Mouse (Mus musculus): ENCODE results near the gene Capn7. TPM values are rescaled to one million over a fixed set of nuclear protein-coding genes. Genes with fewer than 3 reads are reported as not detected.
A peak's percentile ranks its signal among the peaks of the same experiment; 100 is the strongest.

The Capn7 gene
- total RNA-seq (2021), result 10 to 100 TPM; 31.9 to 37.1 TPM
- long read RNA-seq, experiment 1, full-length matches to known transcripts, result 26 of 39 reads
- long read RNA-seq, experiment 1, partial matches to known transcripts, result 2 of 39 reads
- long read RNA-seq, experiment 1, other reads (novel, unspliced or antisense), result 11 of 39 reads
- long read RNA-seq, experiment 2, full-length matches to known transcripts, result 34 of 55 reads
- long read RNA-seq, experiment 2, partial matches to known transcripts, result 5 of 55 reads
- long read RNA-seq, experiment 2, other reads (novel, unspliced or antisense), result 16 of 55 reads

DNA sequence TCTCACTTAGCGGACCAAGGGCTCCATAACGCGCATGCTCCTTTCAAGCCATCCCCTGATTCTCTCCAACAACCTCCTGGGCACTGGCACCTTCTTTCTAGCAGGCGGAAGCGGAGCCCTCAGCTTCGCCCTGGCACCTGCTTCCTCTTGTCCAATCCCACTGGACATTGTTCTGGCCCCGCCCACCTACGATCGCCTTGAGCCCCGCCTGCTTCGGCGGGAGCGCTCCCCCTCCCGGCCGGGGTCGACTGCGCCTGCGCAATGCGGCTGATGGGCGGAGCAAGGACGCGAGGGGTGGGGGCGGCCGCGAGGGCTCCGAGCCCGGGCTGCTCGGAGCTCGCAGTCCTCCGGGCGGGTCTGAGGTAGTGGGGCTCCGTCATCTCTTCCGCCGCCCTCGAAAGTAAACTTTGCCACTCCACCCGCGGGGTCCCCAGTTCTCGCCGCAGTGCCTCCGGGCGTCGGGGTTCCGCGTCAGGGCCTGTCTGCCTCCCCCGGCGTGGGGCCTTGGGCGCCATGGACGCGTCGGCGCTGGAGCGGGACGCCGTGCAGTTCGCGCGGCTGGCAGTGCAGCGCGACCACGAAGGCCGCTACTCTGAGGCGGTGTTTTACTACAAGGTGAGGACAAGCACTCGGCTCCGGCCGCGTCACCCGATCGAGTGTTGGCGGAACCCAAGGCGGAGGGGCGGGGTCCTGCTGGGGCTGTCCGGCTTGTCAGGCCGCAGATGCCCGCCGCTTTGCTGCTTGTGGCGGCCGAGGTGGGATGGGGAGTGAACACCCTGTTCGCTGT is at the start of gene Capn7:
TSS of gene Capn7 (plus strand) at position 270 of the 787 bp plus-strand sequence.
- DNase-seq (ENCODE audit: low spot score in 2 of 2), result peak; percentile 100

DNA sequence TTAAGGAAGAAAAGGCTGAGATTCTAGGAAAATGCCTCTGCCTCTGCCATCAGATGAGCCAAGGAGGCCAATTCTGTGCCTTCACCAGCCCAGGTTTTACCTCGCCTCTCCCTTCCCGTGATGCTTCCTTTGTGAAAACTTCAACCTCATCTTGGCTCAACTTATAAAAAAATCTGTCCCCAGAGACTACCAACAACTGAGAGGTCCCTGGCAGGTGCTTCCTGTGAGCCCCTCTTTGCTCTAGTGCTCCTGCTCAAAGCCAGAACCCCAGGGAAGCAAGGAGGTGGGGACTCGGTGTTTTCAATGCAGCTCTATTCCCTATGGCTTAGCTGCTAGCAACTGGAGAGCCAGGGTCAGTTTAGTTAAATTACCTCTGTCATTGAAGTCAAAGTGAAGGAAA is 23.2 kb upstream of the Capn7 start:
- DNase-seq (ENCODE audit: low spot score in 2 of 2), result no peak

DNA sequence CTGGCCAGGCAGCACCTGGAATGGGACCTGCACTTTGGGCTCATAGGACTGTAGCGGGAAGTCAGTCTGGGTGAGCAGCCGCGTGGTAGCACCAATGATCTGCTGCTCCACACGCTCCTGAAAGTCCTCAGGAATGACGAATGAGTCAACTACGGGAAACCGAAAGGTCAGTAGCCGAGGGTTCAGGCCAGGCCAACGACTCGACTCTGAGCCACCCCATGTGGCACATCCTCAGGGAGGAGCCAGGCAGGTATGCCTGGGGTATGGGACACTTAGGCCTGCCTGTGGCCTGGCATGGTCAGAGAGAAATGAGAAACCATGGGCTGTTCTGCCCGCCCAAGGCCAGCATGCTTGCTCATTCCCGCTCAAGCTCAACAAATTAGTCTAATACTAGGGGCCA is 19.8 kb upstream of the Capn7 start:
- no peak for DNase-seq (ENCODE audit: low spot score in 2 of 2)

DNA sequence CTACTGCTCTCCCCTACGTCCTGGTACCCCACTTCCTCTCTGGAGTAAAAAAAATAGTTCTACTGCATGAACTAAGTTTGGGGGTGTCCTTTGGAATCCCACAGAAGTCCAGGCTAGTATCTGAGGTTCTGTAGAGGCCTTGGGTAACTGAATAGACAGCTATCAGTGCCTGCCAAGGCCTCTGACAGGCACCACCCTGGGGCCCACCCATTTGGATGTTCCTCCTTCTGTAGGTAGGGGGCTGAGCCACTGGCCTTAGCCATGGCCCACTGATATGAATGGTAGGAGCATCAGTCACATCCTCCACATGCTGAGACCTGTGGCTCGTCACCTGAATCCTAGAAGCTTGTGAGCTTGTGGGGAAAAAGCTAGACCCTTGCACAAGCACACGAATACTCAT is 18.7 kb upstream of the Capn7 start:
- no peak for DNase-seq (ENCODE audit: low spot score in 2 of 2)

DNA sequence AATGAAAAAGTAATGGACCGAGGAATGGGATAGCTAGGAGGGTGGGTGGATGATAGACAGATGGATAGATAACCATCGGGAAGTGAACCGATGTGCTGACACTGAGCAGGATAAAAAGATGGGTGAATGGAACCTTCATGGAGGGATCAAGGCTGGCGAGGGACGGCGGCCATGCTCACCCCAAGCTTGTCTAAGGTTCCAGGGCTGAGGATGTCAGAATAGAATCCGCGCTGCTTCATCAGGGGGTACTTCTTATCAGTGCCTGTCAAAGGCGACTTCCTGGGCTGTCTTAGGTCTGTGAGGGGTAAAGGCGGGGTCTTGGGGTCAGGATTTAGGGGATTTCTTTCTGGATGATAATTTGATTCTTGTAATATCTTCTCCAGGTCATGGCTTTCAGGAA is 16.9 kb upstream of the Capn7 start:
- no peak for DNase-seq (ENCODE audit: low spot score in 2 of 2)

DNA sequence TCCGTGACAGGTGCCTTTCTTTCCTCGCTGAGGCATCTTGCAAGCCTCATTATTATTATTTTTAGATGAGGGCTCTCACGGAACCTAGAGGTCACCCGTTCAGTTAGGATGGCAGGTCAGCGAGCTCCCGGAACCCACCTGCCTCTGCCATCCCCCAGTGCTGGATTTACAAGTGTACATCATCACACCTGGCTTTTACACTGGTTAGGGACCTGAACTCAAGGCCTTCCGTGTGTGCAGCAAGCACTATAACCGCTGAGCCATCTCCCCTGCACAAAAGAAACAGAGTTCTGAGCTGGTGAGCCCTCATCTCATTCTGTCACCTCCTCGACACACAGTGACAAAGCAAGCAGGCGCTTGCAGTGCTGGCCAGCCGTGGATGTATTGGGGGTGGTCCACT is 15.3 kb upstream of the Capn7 start:
- no peak for DNase-seq (ENCODE audit: low spot score in 2 of 2)

DNA sequence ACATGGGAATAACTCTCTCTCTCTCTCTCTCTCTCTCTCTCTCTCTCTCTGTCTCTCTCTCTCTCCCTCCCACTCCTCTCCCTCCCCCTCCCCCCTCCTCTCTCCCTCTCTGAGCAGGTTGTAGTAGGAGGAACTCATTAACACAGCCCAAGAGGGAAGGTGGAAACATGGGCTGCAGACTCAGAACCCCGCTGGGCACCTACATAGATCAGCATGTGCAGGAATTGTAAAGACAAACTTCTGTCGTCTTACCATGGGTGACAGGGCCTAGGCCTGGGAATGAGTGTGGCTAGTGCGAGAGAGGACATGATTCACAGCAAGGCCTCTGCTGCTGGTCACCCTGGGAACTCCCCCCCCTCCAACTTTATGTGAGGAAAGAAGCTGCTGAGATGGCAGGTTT is 14.2 kb upstream of the Capn7 start:
- no peak for DNase-seq (ENCODE audit: low spot score in 2 of 2)

DNA sequence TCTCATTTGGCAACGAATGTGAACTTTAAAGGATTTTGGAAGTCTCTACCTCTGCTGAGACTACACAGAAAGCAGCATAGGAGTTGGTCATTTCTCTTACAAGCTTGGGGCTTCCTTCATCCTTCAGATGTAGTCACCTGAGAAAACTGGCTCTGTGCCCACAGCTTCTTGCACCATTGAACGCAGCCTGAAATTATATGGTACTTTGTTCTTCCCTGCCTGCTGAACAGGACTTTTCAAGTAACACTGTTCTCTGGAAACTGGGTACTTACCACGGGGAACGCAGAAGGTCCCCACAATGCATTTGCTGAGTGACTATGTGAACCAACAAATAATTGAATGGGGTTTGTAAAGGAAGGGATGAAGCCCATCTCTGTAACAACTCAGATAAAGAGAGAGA is 13.2 kb upstream of the Capn7 start:
- DNase-seq (ENCODE audit: low spot score in 2 of 2), result no peak

DNA sequence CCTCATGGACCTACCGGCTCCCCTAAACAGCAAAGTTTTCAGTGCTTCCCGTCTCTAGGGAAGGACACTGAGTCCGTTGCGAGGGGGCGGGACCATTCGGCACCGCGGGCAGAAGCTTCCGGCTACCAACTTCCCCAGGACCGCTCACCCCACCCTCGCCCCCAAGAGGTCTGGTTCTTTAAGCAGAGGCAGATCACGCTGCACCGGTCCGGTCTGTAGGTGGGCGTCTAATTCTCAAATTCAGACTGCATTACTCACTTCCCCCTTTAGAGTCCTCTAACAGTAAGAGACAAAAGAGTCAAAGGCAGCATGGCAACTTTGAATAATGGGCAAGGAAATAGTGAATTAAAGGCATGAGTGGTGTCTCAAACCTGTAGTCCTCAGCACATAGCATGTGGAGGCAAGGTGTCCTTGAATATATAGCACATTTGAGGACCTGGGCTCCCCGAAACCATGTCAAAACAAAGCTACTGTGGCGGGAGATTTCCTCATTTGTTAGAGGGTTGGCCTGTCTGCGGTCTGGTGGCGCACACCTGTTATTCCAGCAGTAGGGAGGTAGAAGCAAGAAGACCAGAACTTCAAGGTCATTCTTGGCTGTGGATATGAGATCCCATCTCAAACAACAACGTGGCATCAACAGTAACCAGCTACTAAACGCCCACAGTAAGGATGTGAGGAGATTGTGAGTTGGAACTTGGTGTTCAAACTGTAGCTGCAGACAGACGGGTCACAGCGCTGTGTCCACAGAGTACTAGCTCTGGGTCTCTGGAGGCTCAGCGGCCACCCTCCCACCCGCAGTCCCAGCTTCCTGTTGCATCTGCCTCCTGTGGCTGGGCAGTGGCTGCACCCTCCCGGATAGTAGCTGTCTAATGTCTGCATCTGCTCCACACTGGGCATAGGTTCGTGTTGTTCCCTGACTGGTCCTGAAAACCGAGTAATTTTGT is 12.3 kb upstream of the Capn7 start, which contains the start of gene Dnah1:
TSS of gene Dnah1 (minus strand) at position 48 of the 944 bp plus-strand sequence.
- DNase-seq (ENCODE audit: low spot score in 2 of 2), result peak in 1 of 2 experiments; percentile 44

DNA sequence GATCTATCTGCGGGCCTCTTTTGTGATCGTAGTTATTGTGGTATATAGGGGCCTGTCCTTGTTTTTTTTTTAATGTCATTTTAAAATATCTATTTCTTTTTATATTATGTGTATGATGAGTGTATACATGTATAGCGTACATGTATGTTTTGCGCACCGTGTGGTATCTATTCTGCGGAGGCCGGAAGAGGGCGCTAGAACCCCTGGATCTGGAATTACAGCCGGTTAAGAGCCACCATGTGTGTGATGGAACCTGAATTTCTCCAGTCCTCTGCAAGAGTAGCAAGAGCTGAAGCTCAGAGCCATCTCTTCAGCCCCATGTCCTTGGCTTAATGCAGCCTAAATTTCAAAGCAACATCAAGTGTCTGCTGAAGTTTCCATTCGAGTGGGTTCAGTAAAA is 11.6 kb upstream of the Capn7 start:
- DNase-seq (ENCODE audit: low spot score in 2 of 2), result no peak

DNA sequence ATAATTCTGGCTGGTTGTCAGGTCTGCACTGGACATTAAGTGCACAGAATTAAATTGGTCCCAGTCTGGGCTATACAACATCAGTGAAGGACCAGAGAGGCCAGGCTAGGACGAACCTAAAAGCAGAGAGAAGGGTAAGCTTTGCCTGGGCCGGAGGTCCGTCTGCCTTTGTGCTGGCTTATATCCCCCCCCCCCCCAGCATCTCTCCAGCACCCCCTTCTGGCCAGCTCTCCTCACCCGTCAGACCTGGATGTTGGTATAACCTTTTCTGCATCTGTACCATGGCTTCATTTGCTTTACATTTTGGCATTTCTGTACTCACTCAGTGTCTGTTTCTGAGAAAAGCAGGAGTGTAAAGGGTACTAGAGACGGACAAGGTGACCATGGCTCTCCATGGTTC is 10.9 kb upstream of the Capn7 start:
- DNase-seq (ENCODE audit: low spot score in 2 of 2), result no peak

DNA sequence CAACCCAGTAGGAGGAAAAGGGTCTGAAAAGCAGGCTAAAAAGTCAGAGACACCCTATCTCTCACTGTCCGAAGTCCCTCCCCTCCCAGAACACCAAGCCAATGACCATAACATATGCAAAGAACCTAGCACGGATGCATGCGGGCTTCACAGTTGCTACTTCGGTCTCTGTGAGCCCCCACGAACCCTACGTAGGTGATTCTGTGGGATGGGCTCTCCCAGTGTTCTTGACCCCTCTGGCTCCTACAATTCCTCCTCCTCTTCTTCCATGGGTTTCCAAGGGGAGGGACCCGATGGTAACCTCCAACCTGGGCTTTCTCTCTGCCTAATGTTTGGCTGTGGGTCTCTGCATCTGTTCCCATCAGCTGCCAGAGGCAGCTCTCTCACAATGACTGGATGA is 9.7 kb upstream of the Capn7 start:
- DNase-seq (ENCODE audit: low spot score in 2 of 2), result no peak

DNA sequence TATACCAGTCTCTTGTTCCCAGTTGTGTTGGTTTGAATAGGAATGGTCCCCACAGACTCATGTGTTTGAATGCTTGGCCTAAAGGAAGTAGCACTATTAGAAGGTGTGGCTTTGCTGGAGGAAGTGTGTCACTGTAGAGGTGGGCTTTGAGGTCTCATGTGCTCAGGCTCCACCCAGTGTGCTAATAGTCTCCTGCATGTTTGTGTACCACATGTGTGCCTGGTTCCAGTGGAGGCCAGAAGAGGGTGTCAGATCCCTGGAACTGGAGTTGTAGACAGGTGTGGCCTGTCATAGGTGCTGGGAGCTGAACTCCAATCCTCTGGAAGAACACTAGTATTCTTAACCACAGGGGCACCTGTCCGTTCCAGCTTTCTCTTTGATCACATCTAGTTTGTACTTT is 9.2 kb upstream of the Capn7 start:
- no peak for DNase-seq (ENCODE audit: low spot score in 2 of 2)

DNA sequence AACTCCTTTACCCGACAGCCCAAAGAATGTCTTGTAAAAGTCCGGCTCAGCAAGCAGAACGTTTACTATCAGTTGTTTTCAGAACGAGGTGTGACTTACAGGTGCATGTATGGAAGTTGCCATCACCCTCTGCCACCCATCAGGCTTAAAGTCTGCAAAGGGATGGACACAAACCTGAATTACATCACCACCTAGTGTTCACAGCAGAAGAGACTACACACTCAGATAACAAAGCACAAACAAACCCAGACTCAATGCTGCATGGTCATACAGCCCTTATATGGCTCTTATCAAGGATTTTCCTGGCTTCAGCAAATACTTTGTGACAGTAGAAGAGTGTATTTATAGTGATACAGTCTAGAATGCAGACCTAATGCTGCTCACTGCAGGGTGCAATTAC is 8.8 kb upstream of the Capn7 start:
- DNase-seq (ENCODE audit: low spot score in 2 of 2), result no peak

DNA sequence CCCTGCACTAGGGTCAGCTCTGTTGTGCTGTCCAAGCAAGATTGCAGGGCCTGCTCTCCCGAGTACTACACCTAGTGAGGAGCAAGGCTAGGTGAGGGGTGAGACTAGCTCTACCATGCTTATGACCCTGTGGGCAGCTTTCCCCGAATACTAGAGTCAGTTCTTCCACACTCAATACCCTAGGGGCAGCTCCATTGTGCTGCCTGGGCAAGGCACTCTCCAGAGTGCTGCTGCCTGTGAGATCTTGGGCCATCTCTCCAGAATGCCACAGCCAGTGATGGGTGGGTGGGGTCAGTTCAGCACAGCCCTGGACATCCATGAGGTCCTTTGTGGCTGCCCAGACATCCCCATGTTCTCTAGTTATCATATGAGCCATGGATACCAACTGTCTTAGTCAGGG is 6.7 kb upstream of the Capn7 start:
- DNase-seq (ENCODE audit: low spot score in 2 of 2), result no peak

DNA sequence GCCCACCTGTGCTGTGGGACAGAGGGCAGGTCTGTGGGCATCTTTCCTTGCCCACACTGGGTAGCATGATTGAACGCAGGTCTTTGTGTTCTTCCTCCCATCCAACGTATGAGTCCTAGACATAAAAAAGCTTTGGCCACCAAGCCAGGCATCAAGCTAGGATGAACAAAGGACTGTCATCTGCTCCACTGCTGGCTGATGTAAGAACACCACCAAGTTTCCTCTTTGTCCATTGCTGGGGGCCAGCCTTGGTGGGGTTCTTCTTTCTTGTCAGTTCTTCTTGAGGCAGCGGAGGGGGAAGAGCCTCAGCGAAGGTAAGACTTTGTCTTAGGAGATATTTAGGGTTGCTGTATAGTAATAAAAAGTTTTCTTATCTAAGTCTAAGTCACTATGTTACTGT is 5.5 kb upstream of the Capn7 start:
- no peak for DNase-seq (ENCODE audit: low spot score in 2 of 2)

DNA sequence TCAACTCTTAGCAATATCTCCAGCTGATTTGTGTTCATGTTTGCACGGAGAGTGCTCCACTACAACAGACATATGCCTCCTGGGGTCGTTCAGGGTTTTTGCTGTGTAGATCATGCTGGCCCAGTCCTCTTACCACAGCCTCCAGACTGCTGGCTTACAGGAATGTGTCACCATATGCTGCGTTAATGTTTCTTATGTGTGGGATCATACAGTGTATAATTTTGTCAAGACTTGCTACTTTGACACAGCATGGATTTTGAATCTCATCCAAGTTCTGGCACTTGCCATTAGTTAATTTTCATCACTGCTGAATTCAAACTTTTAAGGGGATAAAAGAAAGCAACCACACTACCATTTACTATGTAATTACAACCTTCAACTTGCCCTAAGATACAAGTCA is 673 bp upstream of the Capn7 start:
- DNase-seq (ENCODE audit: low spot score in 2 of 2), result no peak

DNA sequence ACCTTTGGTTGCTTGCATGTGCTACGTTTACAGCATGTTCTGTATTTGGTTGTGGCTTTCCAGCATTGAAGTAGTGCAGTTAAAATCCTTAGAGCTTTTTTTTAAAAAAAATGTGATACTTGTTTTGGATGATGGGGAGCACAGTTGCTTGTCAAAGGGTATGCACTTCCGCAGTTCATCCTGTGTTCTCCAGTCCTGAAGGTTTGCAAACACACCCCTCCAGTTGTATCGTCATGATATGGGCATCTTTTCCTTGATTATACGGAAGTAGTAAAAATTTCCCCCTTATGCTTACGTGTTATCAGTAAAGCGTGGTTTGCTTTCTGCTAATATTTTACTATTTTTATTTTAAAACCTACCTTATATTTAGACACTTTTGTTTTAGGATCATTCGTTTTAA is 968 bp downstream of the Capn7 start:
- no peak for DNase-seq (ENCODE audit: low spot score in 2 of 2)

DNA sequence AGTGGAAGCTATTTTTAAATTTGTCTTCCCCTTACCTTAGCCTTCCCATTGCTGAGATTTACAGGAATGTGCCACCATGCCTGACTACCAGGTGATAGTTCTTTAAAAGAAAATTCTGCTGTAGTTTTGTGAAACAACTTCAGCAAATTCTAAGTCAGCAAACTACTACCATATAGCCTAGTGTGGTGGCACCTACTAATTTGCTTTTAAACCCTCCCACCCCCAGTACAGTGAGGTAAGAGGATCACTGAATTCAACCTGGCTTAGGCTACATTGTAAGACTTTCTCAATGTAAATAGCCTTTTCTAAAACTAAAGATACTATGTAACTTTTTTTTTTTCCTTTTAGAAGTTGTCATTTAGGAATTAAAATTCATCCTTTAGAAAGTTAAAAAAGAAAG is 1.5 kb downstream of the Capn7 start:
- DNase-seq (ENCODE audit: low spot score in 2 of 2), result no peak

DNA sequence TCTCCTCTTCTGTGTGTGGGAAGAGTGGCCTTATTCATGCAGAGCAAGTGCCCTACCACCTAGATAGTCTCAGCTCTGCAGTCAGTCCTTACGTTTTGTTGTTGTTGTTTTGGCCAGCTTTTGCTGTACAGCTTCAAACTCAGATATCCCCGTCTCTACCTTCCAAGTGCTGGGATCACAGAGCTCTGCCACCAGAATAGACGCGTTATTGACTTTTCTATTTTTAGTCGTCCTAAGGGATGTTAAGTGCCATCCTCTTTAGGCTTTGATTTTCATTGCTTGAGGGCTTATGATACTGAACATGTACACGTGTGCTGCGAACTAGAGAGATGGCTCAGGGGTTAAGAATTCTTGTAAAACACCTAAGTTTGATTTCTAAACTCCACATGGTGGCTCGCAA is 6.8 kb downstream of the Capn7 start:
- no peak for DNase-seq (ENCODE audit: low spot score in 2 of 2)

DNA sequence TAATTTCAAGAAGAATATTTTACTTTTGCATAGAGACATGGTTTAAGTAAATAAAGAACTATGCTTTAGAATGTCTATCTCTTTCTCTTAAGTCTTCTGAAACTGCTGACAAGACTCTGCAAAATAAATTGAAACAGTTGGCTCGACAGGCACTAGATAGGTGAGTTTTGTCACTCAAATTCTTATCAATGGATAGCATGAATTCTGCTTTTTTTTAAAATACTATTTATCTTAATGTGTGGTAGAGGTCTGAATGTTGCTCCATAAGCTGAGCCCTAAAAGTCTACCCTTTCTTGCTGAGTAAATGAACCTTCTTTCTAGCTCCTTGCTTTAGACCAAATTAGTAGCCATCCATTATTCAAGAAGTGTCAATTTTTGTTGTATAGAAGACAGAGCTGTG is 8.9 kb downstream of the Capn7 start:
- DNase-seq (ENCODE audit: low spot score in 2 of 2), result no peak

DNA sequence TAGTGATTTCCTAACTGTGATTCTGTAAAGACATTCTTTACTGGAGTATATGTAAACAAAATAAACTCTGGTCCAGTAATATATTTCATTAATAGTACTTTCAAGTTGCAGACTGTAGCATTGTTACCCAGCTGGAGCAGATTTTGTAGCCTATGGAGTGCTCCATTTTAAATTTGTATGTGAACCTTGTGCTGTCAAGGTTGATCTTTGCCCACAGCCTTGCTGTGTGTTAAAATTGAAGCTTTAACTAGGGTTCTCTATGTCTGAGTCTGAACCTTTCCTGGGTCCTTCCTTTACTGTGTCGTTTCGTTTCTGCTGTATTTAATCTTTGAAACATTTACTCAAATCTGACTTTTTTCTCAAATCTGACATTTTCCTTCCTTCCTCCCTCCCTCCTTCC is 25.8 kb downstream of the Capn7 start:
- no peak for DNase-seq (ENCODE audit: low spot score in 2 of 2)

All from gastrocnemius, postnatal 4 days (tissue).